Mouse (Mus musculus) intestine, embryonic 14.5 days (tissue): ENCODE data around the gene Actl9. TPM values are rescaled to one million over a fixed set of nuclear protein-coding genes. Genes with fewer than 3 reads are reported as not detected.

Experiments
- ATAC-seq: fragments of 200-750 bp; cut with Nextera tagmentation; replicated peaks from 2 replicates; pipeline ENCODE4 v1.8.0; 2017; ENCODE audit warnings: low read depth, moderate number of reproducible peaks, moderate TSS enrichment, moderate library complexity; ENCODE audit not compliant: low FRiP score, low TSS enrichment
- DNase-seq: peaks from one replicate; pipeline ENCODE4 v3.0.0-alpha.2; 2018; ENCODE audit warnings: low spot score
- H3K27ac ChIP-seq: fragments of 300-500 bp; sonication (generic); 2 replicates; pipeline ENCODE4 v1.5.1; 2014; ENCODE audit warnings: low read depth, mild to moderate bottlenecking, control low read depth
- H3K27me3 ChIP-seq: fragments of 300-500 bp; sonication (generic); replicated peaks from 2 replicates; pipeline ENCODE4 v1.6.1; 2014; ENCODE audit warnings: low read length, control low read depth; ENCODE audit not compliant: control insufficient read depth, insufficient read depth
- H3K36me3 ChIP-seq: fragments of 300-500 bp; sonication (generic); 2 replicates; pipeline ENCODE4 v1.6.1; 2014; ENCODE audit warnings: low read length, control low read depth; ENCODE audit not compliant: control insufficient read depth, insufficient read depth
- H3K4me1 ChIP-seq: fragments of 300-500 bp; sonication (generic); replicated peaks from 2 replicates; pipeline ENCODE4 v1.6.1; 2014; ENCODE audit warnings: low read length, control low read depth, mixed read lengths; ENCODE audit not compliant: control insufficient read depth, insufficient read depth
- H3K4me2 ChIP-seq: fragments of 300-500 bp; sonication (generic); 2 replicates; pipeline ENCODE4 v1.6.1; 2014; ENCODE audit warnings: low read length
- H3K4me3 ChIP-seq: fragments of 300-500 bp; sonication (generic); 2 replicates; pipeline ENCODE4 v1.5.1; 2014; ENCODE audit warnings: low read depth, low read length, control low read depth, mixed read lengths
- H3K9ac ChIP-seq: fragments of 300-500 bp; sonication (generic); 2 replicates; pipeline ENCODE4 v1.6.1; 2014; ENCODE audit warnings: mild to moderate bottlenecking, low read length
- H3K9me3 ChIP-seq: fragments of 300-500 bp; sonication (generic); 2 replicates; pipeline ENCODE4 v1.6.1; 2016; ENCODE audit warnings: low read length, control low read depth; ENCODE audit not compliant: control insufficient read depth
- WGBS: fragments of 180-500 bp; shearing (Covaris S2); extraction: QIAGEN DNeasy Blood & Tissue Kit; methylation state at CpG from one replicate; pipeline ENCODE4 v1.1.7; 2014; 5-methylcytosine and 5-hydroxymethylcytosine counted together
- polyA plus RNA-seq: library from polyadenylated mRNA; unstranded; fragments of >200 nt; fragmentation: Nextera tagmentation; extraction: Ambion mirVana; gene quantifications from 2 replicates; pipeline ENCODE4 v1.2.1, GENCODE M21; 2014

The Actl9 gene
- polyA plus RNA-seq: not detected in 2 replicates

DNA sequence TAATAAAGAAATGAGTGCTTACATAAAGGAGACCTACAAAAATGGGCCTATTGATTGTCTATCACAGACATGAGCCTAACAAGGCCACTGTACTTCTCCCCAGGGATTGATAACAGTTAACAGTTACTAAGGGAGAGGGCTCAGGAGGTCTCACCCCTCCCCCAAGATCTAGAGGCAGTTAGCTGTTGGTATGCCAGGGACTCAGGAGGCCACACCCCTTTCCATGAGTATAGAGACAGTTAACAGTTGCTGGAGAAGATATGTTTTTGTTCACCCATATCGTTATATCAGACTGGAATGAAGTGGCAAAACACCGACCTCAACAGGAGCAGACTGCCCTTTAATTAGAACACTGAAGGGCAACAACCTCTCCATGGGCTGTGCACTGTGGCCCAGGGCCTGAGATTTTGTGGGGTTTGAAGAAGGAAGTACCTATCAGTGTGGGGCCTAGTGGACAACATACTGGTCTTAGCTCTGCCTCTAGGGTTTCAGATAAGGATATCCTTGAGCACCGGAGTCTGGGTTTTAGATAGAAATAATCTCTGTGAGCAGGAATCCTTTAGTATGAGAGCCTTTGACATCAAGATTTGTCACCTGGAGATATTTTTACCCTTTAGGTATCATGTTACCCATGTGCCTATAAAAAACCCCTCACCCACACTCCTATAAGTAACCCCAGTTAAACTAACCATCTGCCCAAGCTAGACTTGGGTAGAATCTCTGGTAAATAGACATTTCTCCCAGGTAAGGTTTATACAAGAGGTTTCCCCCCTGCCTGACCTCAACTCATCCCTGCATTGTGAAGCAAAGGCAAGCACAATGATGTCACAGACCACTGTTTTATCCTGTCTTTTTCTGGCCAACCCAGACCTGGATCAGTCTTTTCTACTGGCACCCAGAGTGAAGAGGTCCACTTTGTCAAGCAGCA lies at the start of gene Actl9:
Gene Actl9, plus strand, starts transcription at position 878 of the 928 bp plus-strand sequence.
- no peak within 1 kb of the TSS for H3K27ac ChIP-seq
- no peaks in the 10 kb centered on the region for H3K9me3 ChIP-seq
- no peak within 1 kb of the TSS for H3K4me3 ChIP-seq
- H3K9ac ChIP-seq: no peak within 1 kb of the TSS
- H3K27me3 ChIP-seq: no peaks in the 10 kb centered on the region
- H3K4me2 ChIP-seq: no peak within 1 kb of the TSS
- no peak for DNase-seq
- H3K4me1 ChIP-seq: no peaks in the 10 kb centered on the region
- H3K36me3 ChIP-seq: no peaks in the 10 kb centered on the region
- no peak for ATAC-seq
- WGBS: 86% methylated on average over 3 of the region's 3 CpGs

DNA sequence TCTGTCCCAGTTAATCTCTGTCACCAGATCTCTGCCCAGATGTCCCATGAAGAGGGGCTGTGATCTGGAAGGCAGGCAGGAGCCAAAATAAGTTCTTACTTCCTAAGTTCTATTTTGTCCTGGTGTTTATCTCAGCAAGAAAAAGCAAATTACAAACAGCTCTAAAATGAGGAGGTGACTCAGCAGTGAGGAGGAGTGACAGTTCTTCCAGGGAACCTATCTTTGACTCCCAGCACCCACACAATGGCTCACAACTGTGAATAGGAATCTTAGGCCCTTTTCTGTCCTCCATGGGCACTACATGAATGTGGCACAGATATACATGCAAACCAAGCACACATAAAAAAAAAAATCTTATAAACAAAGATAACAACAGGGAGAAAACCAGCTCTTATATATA lies 47.0 kb upstream of the Actl9 start:
- ATAC-seq: no peak
- no peaks in the 10 kb centered on the region for H3K4me1 ChIP-seq
- no peak overlapping the region for H3K27ac ChIP-seq
- H3K9me3 ChIP-seq: no peaks in the 10 kb centered on the region
- H3K27me3 ChIP-seq: no peaks in the 10 kb centered on the region
- no peak overlapping the region for H3K4me2 ChIP-seq
- no peak overlapping the region for H3K9ac ChIP-seq
- no peak overlapping the region for H3K4me3 ChIP-seq
- DNase-seq: no peak
- H3K36me3 ChIP-seq: peaks cover 44% of the 10 kb centered on the region

DNA sequence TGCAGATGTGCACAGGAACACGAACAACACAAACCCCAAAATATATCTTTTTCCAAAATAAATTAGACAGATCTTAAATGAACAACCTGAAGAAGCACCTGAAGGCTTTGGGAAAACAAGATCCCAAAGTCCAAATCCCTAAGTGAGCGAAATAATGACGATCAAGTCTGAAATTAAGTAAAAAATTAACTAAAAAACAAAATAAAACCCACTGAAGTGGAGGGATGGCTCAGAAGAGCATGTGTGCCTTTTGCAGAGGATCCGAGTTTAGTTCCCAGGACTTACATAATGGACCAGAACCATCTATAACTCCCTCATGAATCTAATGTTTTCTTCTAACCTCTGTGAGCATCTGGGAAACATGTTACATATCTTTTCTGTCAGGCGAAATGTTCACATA lies 40.4 kb upstream of the Actl9 start:
- no peak for DNase-seq
- no peaks in the 10 kb centered on the region for H3K36me3 ChIP-seq
- H3K9me3 ChIP-seq: no peaks in the 10 kb centered on the region
- H3K27ac ChIP-seq: no peak overlapping the region
- H3K9ac ChIP-seq: no peak overlapping the region
- peaks cover 4% of the 10 kb centered on the region; the same call in 1 of the 2 replicates for H3K4me1 ChIP-seq
- no peaks in the 10 kb centered on the region for H3K27me3 ChIP-seq
- no peak overlapping the region for H3K4me2 ChIP-seq
- no peak for ATAC-seq
- no peak overlapping the region for H3K4me3 ChIP-seq
- 96% methylated on average over 5 of the region's 5 CpGs for WGBS

DNA sequence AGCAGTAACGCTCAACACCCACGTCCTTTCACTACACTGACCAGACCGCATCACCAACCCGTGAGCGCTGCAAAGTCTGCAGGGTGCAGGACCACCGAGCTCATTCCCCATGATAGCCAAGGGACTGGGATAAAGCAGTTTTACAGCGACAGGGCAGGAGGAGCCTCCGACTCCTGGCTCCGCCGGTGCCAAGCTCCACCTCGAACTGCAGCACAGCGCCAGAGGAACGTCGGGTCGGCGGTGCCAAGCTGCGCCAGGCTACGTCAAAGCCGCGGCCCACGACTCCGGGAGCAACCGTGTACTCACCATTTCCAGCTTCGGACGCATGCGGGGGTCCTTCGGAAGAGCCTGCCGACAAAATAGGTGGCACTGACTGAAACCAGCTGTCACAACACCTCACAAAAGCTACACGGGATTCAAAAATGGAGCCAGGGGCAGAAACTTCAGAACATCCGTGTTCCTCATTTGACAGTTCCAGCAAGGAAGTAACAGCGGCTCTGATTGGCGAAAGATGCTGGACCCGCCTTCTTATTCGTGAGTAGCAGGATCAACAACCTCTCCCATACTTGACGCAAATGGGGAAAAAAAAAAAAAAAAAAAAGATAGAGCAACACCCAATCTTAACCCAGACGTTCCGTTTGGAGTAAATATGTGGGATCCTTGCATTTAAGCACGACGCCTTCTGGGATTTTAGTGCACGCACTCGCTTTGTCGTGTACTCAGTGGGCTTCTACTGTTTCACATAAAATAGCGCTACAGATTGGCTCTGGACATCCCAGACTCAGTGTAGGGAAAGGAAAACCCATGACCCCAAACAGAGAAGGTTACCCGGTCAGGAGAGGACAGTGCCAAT lies 38.3 kb upstream of the Actl9 start, which contains the start of gene Zfp101:
Gene Zfp101, minus strand, starts transcription at position 460 of the 853 bp plus-strand sequence.
- Histone ChIP-seq H3K9me3 (no peaks in the 10 kb centered on the region), H3K4me2 (peak within 1 kb of the TSS; percentile 72), H3K9ac (peak within 1 kb of the TSS; percentile 77), H3K4me3 (peak within 1 kb of the TSS; percentile 89), H3K27ac (peak within 1 kb of the TSS; percentile 62), H3K27me3 (no peaks in the 10 kb centered on the region), H3K4me1 (peaks cover 4% of the 10 kb centered on the region; the same call in 1 of the 2 replicates), H3K36me3 (no peaks in the 10 kb centered on the region)
- WGBS: under 1% methylated on average over 44 of the region's 44 CpGs
- peak; percentile 94 for ATAC-seq
- peak; percentile 92 for DNase-seq

DNA sequence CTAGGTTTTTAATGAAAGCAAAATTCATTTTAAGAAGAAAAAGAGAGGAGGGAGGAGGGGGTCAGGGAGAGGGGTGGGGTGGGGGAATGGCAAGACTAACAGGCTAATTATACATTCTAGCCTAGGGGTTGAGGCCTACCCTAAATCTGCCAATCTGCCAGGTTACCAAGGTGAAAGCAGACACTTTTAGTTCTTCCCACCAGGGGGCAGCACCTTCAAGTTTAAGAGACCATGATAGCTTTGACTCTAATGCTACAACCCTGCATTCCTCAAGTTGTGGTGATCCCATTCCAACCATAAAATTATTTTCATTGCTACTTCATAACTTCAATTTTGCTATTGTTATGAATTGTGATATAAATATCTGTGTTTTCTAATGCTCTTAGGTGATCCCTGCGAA lies 6.5 kb downstream of the Actl9 start:
- Histone ChIP-seq H3K36me3 (no peaks in the 10 kb centered on the region), H3K27ac (no peak overlapping the region), H3K9ac (no peak overlapping the region), H3K27me3 (no peaks in the 10 kb centered on the region), H3K4me3 (no peak overlapping the region), H3K9me3 (no peaks in the 10 kb centered on the region), H3K4me2 (no peak overlapping the region), H3K4me1 (no peaks in the 10 kb centered on the region)
- DNase-seq: peak; percentile 83
- WGBS: 68% methylated on average over 1 of the region's 1 CpGs
- ATAC-seq: peak; percentile 62; the same call in 1 of the 2 replicates

DNA sequence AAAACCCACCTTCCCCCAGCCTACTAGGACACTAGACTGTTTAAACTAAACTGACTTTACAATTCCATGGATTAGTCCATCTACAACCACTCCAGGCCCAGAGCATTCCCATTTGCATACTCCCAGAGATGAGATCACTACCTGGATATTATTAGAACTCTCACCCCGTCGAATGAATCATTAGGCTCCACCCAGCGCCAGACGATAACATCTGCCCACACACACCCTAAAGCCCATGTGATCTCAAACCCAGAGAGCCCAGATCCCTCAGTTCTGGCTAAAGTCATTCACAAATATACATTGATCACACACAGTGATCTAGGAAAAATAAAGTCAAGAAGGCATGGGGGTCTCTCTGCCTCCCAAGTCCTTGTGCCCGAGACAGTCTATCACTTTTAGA lies 7.2 kb downstream of the Actl9 start:
- no peak overlapping the region for H3K4me2 ChIP-seq
- no peaks in the 10 kb centered on the region for H3K9me3 ChIP-seq
- H3K4me1 ChIP-seq: no peaks in the 10 kb centered on the region
- H3K36me3 ChIP-seq: no peaks in the 10 kb centered on the region
- ATAC-seq (no peak), DNase-seq (no peak)
- H3K27me3 ChIP-seq: no peaks in the 10 kb centered on the region
- no peak overlapping the region for H3K27ac ChIP-seq
- 56% methylated on average over 5 of the region's 5 CpGs for WGBS
- no peak overlapping the region for H3K4me3 ChIP-seq
- no peak overlapping the region for H3K9ac ChIP-seq

DNA sequence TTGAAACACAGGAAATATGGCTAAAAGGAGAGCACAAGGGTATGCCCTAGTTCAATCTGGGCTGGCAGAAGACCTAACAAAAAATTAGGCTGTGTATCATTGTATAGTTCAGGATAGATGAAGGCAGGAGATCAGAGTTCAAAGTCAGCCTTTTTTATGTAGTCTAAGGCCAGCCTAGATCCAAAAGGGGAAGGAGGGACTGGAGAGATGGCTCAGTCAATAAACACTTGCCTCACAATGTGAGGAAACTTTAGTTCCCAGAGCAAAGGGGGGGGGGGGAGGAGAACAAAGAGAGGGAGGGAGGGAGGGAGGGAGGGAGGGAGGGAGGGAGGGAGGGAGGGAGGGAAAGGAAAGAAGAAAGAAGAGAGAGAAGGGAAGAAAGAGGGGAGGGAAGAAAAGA lies 8.5 kb downstream of the Actl9 start:
- H3K9me3 ChIP-seq: no peaks in the 10 kb centered on the region
- H3K4me1 ChIP-seq: no peaks in the 10 kb centered on the region
- no peak overlapping the region for H3K27ac ChIP-seq
- ATAC-seq: no peak
- no peak overlapping the region for H3K4me2 ChIP-seq
- no peak overlapping the region for H3K4me3 ChIP-seq
- DNase-seq: no peak
- no peak overlapping the region for H3K9ac ChIP-seq
- no peaks in the 10 kb centered on the region for H3K36me3 ChIP-seq
- H3K27me3 ChIP-seq: no peaks in the 10 kb centered on the region

DNA sequence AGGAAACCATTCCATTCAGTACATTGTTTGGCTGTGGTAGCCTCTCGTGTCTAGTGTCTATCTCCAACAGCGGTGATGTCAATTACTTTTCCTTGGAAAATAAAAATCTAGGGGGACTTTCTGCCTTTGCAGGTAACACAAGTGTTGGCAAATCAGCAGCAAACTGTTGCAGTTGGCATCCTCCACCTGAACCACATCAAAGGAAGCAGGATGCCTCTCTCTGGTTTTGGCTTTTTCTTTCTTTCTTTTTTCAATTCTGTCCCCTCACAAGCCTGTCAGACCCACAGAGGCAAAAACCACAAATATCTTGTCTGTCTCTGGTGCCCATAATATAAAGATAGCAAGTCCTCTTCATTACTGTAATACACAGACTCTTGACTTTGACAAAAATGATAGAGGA lies 23.9 kb downstream of the Actl9 start:
- no peak overlapping the region for H3K4me3 ChIP-seq
- H3K9me3 ChIP-seq: no peaks in the 10 kb centered on the region
- no peak overlapping the region for H3K9ac ChIP-seq
- H3K27me3 ChIP-seq: no peaks in the 10 kb centered on the region
- no peak overlapping the region for H3K4me2 ChIP-seq
- no peak overlapping the region for H3K27ac ChIP-seq
- no peak for DNase-seq
- ATAC-seq: no peak
- no peaks in the 10 kb centered on the region for H3K36me3 ChIP-seq
- WGBS: 84% methylated on average over 2 of the region's 2 CpGs
- H3K4me1 ChIP-seq: no peaks in the 10 kb centered on the region
